Mouse (Mus musculus) mesoderm, embryonic 11.5 days (tissue): ENCODE data around the gene Upk3b.
"Not testable (repeated sequence)": the region's sequence is repeated elsewhere in the genome, so short reads cannot be mapped to it uniquely, and the experiment has no call there.

Source experiments
- DNase-seq: peaks from one replicate; pipeline ENCODE4 v3.0.0-alpha.2; 2012; ENCODE audit warnings: low read depth, low spot score

Upk3b gene

GRCm38 (mm10) chr5:136034868-136035267, 3.4 kb upstream of the Upk3b start:
- no peak for DNase-seq

GRCm38 (mm10) chr5:136035285-136035684, 3.0 kb upstream of the Upk3b start:
- DNase-seq = no peak

GRCm38 (mm10) chr5:136036667-136037066, 1.6 kb upstream of the Upk3b start:
- no peak for DNase-seq

- no peak for DNase-seq
These were observed 1.9 kb downstream of the Upk3b start for GRCm38 (mm10) chr5:136040210-136040609.

- DNase-seq = no peak
These were observed 3.0 kb downstream of the Upk3b start for GRCm38 (mm10) chr5:136041260-136041659.

- no peak for DNase-seq
These were observed 3.4 kb downstream of the Upk3b start for GRCm38 (mm10) chr5:136041666-136042065.

- no peak for DNase-seq
These were observed 6.6 kb downstream of the Upk3b start for GRCm38 (mm10) chr5:136044865-136045264.

GRCm38 (mm10) chr5:136045408-136045807, 7.1 kb downstream of the Upk3b start:
- no peak for DNase-seq

GRCm38 (mm10) chr5:136045987-136046386, 7.7 kb downstream of the Upk3b start:
- peak; percentile 84 for DNase-seq

- not testable (repeated sequence) for DNase-seq
These were observed 10.2 kb downstream of the Upk3b start for GRCm38 (mm10) chr5:136048541-136048940.

GRCm38 (mm10) chr5:136049926-136050325, 11.6 kb downstream of the Upk3b start:
- DNase-seq = peak; percentile 36

- DNase-seq = peak; percentile 93
These were observed 13.2 kb downstream of the Upk3b start for GRCm38 (mm10) chr5:136051231-136052085.

GRCm38 (mm10) chr5:136052861-136053655, 14.8 kb downstream of the Upk3b start:
- DNase-seq = no peak

GRCm38 (mm10) chr5:136054301-136055077, 16.2 kb downstream of the Upk3b start, which contains the start of gene Upk3bl:
Gene Upk3bl (plus strand): TSS chr5:136054492.
- no peak for DNase-seq

- DNase-seq = no peak
These were observed 17.8 kb downstream of the Upk3b start for GRCm38 (mm10) chr5:136056062-136056461.

GRCm38 (mm10) chr5:136057085-136057484, 18.8 kb downstream of the Upk3b start:
- DNase-seq = no peak

GRCm38 (mm10) chr5:136061567-136061966, 23.3 kb downstream of the Upk3b start:
- DNase-seq = peak; percentile 79

GRCm38 (mm10) chr5:136063920-136064319, 25.6 kb downstream of the Upk3b start:
- DNase-seq = no peak

GRCm38 (mm10) chr5:136066404-136067148, 28.3 kb downstream of the Upk3b start:
- DNase-seq = not testable (repeated sequence)

- no peak for DNase-seq
These were observed 31.1 kb downstream of the Upk3b start for GRCm38 (mm10) chr5:136069411-136069810.

GRCm38 (mm10) chr5:136073051-136073450, 34.8 kb downstream of the Upk3b start:
- DNase-seq = no peak
